Mouse (Mus musculus) brain, embryonic 14.5 days (tissue): ENCODE results near the gene Cadps2.

ENCODE experiments used
- CTCF ChIP-seq: fragments of 200-500 bp; IDR thresholded peaks from 2 replicates; pipeline ENCODE4 v1.5.1; 2012; ENCODE audit warnings: inconsistent platforms, mild to moderate bottlenecking, moderate library complexity, borderline replicate concordance; ENCODE audit not compliant: insufficient read depth, insufficient read length; ENCODE audit errors: extremely low read depth
- POLR2A ChIP-seq: fragments of 200-500 bp; IDR thresholded peaks from 2 replicates; pipeline ENCODE4 v1.6.1; 2012; ENCODE audit warnings: mild to moderate bottlenecking, inconsistent platforms, borderline replicate concordance; ENCODE audit not compliant: poor library complexity, insufficient read depth, insufficient read length, severe bottlenecking; ENCODE audit errors: extremely low read depth

- TF ChIP-seq CTCF (no peak), POLR2A (no peak)
Observed at GRCm38 (mm10) chr6:23453907-23454306, 385.3 kb downstream of the Cadps2 start.
